Mouse (Mus musculus): ENCODE results near the gene Tmem246. TPM values are rescaled to one million over a fixed set of nuclear protein-coding genes. Genes with fewer than 3 reads are reported as not detected.
"Not testable (repeated sequence)": the region's sequence is repeated elsewhere in the genome, so short reads cannot be mapped to it uniquely, and the experiment has no call there.

Tmem246 gene
- polyA plus RNA-seq (2016; fragmentation: Nextera tagmentation; extraction: Ambion mirVana): 47.5 and 48.0 TPM in 2 replicates

GRCm38 (mm10) chr4:49597183-49598100 lies at the start of gene Tmem246:
TSS of gene Tmem246 (minus strand) at chr4:49597876.
- H3K4me1 ChIP-seq (replicated peaks): 0 out of 2 replicates have a peak, but pooled peaks cover 4% of the 10 kb centered on the region
- no peaks in the 10 kb centered on the region for H3K36me3 ChIP-seq
- peak; percentile 90 for ATAC-seq (ENCODE audit: insufficient number of reproducible peaks, low FRiP score)
- no peaks in the 10 kb centered on the region for H3K9me3 ChIP-seq (replicated peaks)
- H3K9ac ChIP-seq: peak within 1 kb of the TSS; percentile 91
- WGBS: under 1% methylated on average over 77 of the region's 77 CpGs
- H3K4me2 ChIP-seq: peak within 1 kb of the TSS; percentile 71
- H3K27me3 ChIP-seq (replicated peaks): no peaks in the 10 kb centered on the region; the same call in 1 of the 2 replicates
- H3K4me3 ChIP-seq: peak within 1 kb of the TSS; percentile 83
- peak within 1 kb of the TSS; percentile 92 for H3K27ac ChIP-seq (ENCODE audit: poor library complexity, severe bottlenecking)

DNA sequence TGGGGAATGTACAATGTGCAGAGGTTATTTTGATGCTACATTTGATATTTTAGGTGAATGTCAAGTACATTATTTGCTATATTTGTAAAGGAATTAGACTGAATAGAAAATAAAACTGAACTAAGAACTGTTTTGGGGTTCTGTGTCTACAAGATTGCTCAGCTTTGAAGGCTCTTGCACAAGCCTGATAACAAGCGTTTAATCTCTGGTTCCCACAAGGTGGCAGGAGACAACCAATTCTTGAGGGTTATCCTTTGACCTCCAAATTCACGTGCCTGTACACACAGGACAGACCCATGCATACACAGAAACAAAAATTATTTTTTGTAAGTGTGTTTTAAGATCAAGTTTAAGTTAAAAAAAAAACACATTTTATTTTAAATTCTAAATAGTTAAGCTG lies 42.2 kb upstream of the Tmem246 start:
- H3K9me3 ChIP-seq (replicated peaks): no peaks in the 10 kb centered on the region
- H3K27me3 ChIP-seq (replicated peaks): no peaks in the 10 kb centered on the region
- no peak overlapping the region for H3K4me3 ChIP-seq
- H3K36me3 ChIP-seq: peaks cover 70% of the 10 kb centered on the region
- WGBS: 37% methylated on average over 2 of the region's 2 CpGs
- H3K9ac ChIP-seq: no peak overlapping the region
- ATAC-seq (ENCODE audit: insufficient number of reproducible peaks, low FRiP score): no peak
- no peak overlapping the region for H3K27ac ChIP-seq (ENCODE audit: poor library complexity, severe bottlenecking)
- H3K4me2 ChIP-seq: no peak overlapping the region
- H3K4me1 ChIP-seq (replicated peaks): no peaks in the 10 kb centered on the region

DNA sequence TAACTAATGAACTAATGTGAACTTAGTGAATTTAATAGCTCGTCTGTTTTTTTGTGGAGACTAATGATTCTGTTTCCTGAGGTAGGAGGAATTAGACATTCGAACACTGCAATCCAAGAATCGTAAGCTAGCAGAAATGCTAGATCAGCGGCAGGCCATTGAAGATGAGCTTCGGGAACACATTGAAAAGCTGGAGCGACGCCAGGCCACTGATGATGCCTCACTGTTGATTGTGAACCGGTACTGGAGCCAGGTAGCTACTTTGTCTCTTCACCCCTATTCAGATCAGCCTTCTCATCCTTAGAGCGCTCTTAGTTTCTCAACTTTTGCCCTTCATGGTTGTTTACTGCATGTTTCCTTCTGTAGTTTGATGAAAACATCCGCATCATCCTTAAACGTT lies 40.1 kb upstream of the Tmem246 start:
- H3K36me3 ChIP-seq: peaks cover 63% of the 10 kb centered on the region
- WGBS: 90% methylated on average over 11 of the region's 11 CpGs

DNA sequence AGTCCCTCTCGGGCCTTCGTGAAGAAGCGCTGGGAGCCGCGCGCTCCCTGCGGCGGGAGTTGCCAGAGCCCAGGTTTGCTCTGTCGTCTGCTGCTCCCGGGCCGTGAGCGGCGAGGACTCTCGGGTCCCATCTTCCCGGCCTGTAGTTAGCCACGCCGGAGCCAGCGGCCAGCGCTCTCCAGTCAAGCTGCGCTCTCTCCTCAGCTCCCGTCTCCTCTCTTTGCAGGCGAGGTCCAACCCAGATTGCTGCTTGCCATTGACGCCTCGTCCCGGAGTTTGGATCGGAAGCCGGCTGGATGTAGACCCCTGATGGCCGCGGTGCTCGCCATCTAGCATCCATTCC lies 34.4 kb upstream of the Tmem246 start:
- H3K9ac ChIP-seq: peak overlapping the region; percentile 86
- H3K4me2 ChIP-seq: peak overlapping the region; percentile 81
- WGBS: 0% methylated on average over 30 of the region's 30 CpGs
- H3K27me3 ChIP-seq (replicated peaks): no peaks in the 10 kb centered on the region
- peak overlapping the region; percentile 84 for H3K27ac ChIP-seq (ENCODE audit: poor library complexity, severe bottlenecking)
- H3K4me1 ChIP-seq (replicated peaks): peaks cover 9% of the 10 kb centered on the region; the same call in 1 of the 2 replicates
- H3K36me3 ChIP-seq: peaks cover 30% of the 10 kb centered on the region
- H3K9me3 ChIP-seq (replicated peaks): no peaks in the 10 kb centered on the region
- peak overlapping the region; percentile 75 for H3K4me3 ChIP-seq
- peak; percentile 70 for ATAC-seq (ENCODE audit: insufficient number of reproducible peaks, low FRiP score)

More for the DNA sequence above, 40.1 kb upstream of the Tmem246 start:
- ATAC-seq (ENCODE audit: insufficient number of reproducible peaks, low FRiP score): no peak
- Histone ChIP-seq H3K27ac (ENCODE audit: poor library complexity, severe bottlenecking) (no peak overlapping the region), H3K4me1 (replicated peaks) (peaks cover 9% of the 10 kb centered on the region; the same call in 1 of the 2 replicates), H3K9me3 (replicated peaks) (no peaks in the 10 kb centered on the region), H3K9ac (no peak overlapping the region), H3K27me3 (replicated peaks) (no peaks in the 10 kb centered on the region), H3K4me3 (no peak overlapping the region), H3K4me2 (no peak overlapping the region)

- no peaks in the 10 kb centered on the region for H3K9me3 ChIP-seq (replicated peaks)
- WGBS: 4% methylated on average over 37 of the region's 37 CpGs
Observed at GRCm38 (mm10) chr4:49631319-49632138, 33.9 kb upstream of the Tmem246 start, which contains the start of gene Rnf20. TSS of gene Rnf20 (plus strand) at chr4:49632006.

GRCm38 (mm10) chr4:49628941-49629340 lies 31.3 kb upstream of the Tmem246 start:
- H3K4me1 ChIP-seq (replicated peaks): peaks cover 10% of the 10 kb centered on the region
- 66% methylated on average over 5 of the region's 5 CpGs for WGBS
- no peaks in the 10 kb centered on the region for H3K36me3 ChIP-seq
- H3K27ac ChIP-seq (ENCODE audit: poor library complexity, severe bottlenecking): no peak overlapping the region
- H3K9me3 ChIP-seq (replicated peaks): no peaks in the 10 kb centered on the region
- H3K27me3 ChIP-seq (replicated peaks): no peaks in the 10 kb centered on the region
- no peak overlapping the region for H3K4me2 ChIP-seq
- no peak overlapping the region for H3K9ac ChIP-seq
- no peak overlapping the region for H3K4me3 ChIP-seq
- ATAC-seq (ENCODE audit: insufficient number of reproducible peaks, low FRiP score): no peak

More at GRCm38 (mm10) chr4:49631319-49632138, 33.9 kb upstream of the Tmem246 start, which contains the start of gene Rnf20:
- Histone ChIP-seq H3K27ac (ENCODE audit: poor library complexity, severe bottlenecking) (peak within 1 kb of the TSS; percentile 84), H3K4me2 (peak within 1 kb of the TSS; percentile 81), H3K9ac (peak within 1 kb of the TSS; percentile 86), H3K4me3 (peak within 1 kb of the TSS; percentile 75), H3K36me3 (peaks cover 25% of the 10 kb centered on the region), H3K4me1 (replicated peaks) (peaks cover 9% of the 10 kb centered on the region), H3K27me3 (replicated peaks) (no peaks in the 10 kb centered on the region)
- peak; percentile 97 for ATAC-seq (ENCODE audit: insufficient number of reproducible peaks, low FRiP score)

DNA sequence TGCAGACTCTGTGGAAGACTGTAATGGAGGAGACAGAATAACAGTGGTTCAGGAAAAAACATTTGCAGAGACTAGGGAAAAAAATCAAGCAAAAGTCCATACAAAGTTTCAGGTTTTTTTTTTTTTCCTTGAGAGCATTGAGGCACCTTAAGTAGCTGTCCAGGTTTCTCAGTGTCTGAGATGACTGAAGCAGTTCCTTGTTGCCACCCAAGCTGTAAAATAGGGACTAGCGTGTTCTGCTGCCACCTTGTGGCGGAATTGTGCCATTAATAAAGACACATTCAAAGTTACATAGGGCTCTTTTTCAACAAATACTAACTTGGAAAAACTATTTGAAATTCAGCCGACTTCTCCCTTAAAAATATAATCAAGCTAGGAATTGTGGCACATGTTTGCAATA lies 29.3 kb upstream of the Tmem246 start:
- H3K27me3 ChIP-seq (replicated peaks): no peaks in the 10 kb centered on the region

GRCm38 (mm10) chr4:49624969-49625368 lies 27.3 kb upstream of the Tmem246 start:
- not testable (repeated sequence) for H3K27me3 ChIP-seq (replicated peaks); H3K9ac ChIP-seq; H3K4me2 ChIP-seq; H3K36me3 ChIP-seq; H3K4me1 ChIP-seq (replicated peaks); ATAC-seq (ENCODE audit: insufficient number of reproducible peaks, low FRiP score); H3K9me3 ChIP-seq (replicated peaks); H3K27ac ChIP-seq (ENCODE audit: poor library complexity, severe bottlenecking); H3K4me3 ChIP-seq
- WGBS: 63% methylated on average over 4 of the region's 4 CpGs

More for the DNA sequence above, 29.3 kb upstream of the Tmem246 start:
- H3K27ac ChIP-seq (ENCODE audit: poor library complexity, severe bottlenecking): no peak overlapping the region
- H3K9me3 ChIP-seq (replicated peaks): no peaks in the 10 kb centered on the region
- no peak for ATAC-seq (ENCODE audit: insufficient number of reproducible peaks, low FRiP score)
- H3K4me3 ChIP-seq: no peak overlapping the region
- H3K4me2 ChIP-seq: no peak overlapping the region
- H3K36me3 ChIP-seq: no peaks in the 10 kb centered on the region
- WGBS: 3% methylated on average over 3 of the region's 3 CpGs
- H3K4me1 ChIP-seq (replicated peaks): peaks cover 4% of the 10 kb centered on the region
- H3K9ac ChIP-seq: no peak overlapping the region

GRCm38 (mm10) chr4:49623916-49624315 lies 26.2 kb upstream of the Tmem246 start:
- Histone ChIP-seq H3K36me3 (no peaks in the 10 kb centered on the region), H3K27ac (ENCODE audit: poor library complexity, severe bottlenecking) (no peak overlapping the region), H3K9ac (no peak overlapping the region), H3K4me2 (no peak overlapping the region), H3K27me3 (replicated peaks) (no peaks in the 10 kb centered on the region), H3K9me3 (replicated peaks) (no peaks in the 10 kb centered on the region), H3K4me1 (replicated peaks) (peaks cover 4% of the 10 kb centered on the region), H3K4me3 (no peak overlapping the region)
- no peak for ATAC-seq (ENCODE audit: insufficient number of reproducible peaks, low FRiP score)
- WGBS: 81% methylated on average over 4 of the region's 4 CpGs

- WGBS: 78% methylated on average over 2 of the region's 2 CpGs
- Histone ChIP-seq H3K27me3 (replicated peaks) (no peaks in the 10 kb centered on the region), H3K36me3 (no peaks in the 10 kb centered on the region), H3K4me3 (no peak overlapping the region), H3K9me3 (replicated peaks) (no peaks in the 10 kb centered on the region), H3K27ac (ENCODE audit: poor library complexity, severe bottlenecking) (no peak overlapping the region), H3K4me1 (replicated peaks) (peaks cover 4% of the 10 kb centered on the region), H3K9ac (no peak overlapping the region), H3K4me2 (no peak overlapping the region)
- no peak for ATAC-seq (ENCODE audit: insufficient number of reproducible peaks, low FRiP score)
Observed at GRCm38 (mm10) chr4:49622272-49622671, 24.6 kb upstream of the Tmem246 start.

GRCm38 (mm10) chr4:49619861-49620260 lies 22.2 kb upstream of the Tmem246 start:
- not testable (repeated sequence) for ATAC-seq (ENCODE audit: insufficient number of reproducible peaks, low FRiP score); H3K4me2 ChIP-seq; H3K9ac ChIP-seq; H3K9me3 ChIP-seq (replicated peaks); H3K27ac ChIP-seq (ENCODE audit: poor library complexity, severe bottlenecking); H3K36me3 ChIP-seq; H3K4me3 ChIP-seq; H3K4me1 ChIP-seq (replicated peaks); H3K27me3 ChIP-seq (replicated peaks)
- WGBS: 86% methylated on average over 7 of the region's 7 CpGs

Data from heart, embryonic 12.5 days (tissue).